Comparison of ENCODE assay signal across 9 mouse cellular contexts in the genomic region with DNA sequence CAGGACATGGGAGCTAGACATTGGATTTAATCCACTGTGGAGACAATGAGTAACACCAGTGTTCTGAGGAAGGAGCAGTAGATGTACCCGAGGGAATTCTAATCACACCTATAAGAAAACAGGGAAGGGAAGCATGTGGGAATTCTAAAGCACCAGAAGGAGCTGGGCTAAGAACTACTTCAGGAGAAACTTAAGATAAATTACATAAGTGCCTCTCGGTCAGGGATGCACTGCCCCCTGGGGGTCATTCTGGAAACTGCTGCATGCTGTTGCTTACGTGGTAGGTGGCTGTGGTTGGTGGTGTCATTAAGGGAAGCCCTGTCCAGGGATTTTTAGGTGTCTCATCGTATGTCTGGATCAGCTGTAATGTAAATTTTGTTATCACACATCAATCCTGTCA. TPM values are rescaled to one million over a fixed set of nuclear protein-coding genes. Genes with fewer than 3 reads are reported as not detected.
DNase-seq lines count a peak whose midpoint lies in the region; ATAC-seq and TF ChIP-seq lines count a peak whose summit lies in the region.
"Had no signal": no experiment of that assay in that cellular context is flagged by ENCODE, and none has a peak within 500 bp of the region (broad histone marks: within the 10 kb centered on the region; RNA-seq: fewer than 3 reads in every experiment).

No protein-coding gene starts in this region.

- no peaks in the 10 kb centered on the region for H3K36me3 ChIP-seq in E14TG2a.4 (ENCODE audit: insufficient read depth, low read length)
- H3K36me3 ChIP-seq in heart, embryonic 16.5 days (ENCODE audit: control insufficient read depth, insufficient read depth) = no peaks in the 10 kb centered on the region
- no peaks in the 10 kb centered on the region for H3K36me3 ChIP-seq in lung, embryonic 14.5 days (ENCODE audit: insufficient read depth)

- H3K4me2 ChIP-seq in heart, embryonic 16.5 days (ENCODE audit: low read depth, low read length) = no peak overlapping the region
- no peak overlapping the region for H3K4me2 ChIP-seq in lung, embryonic 14.5 days

- no peak for ATAC-seq in heart, embryonic 16.5 days (replicated peaks; ENCODE audit: extremely low read depth, insufficient read depth, low FRiP score)
- peak; percentile 68; the same call in 1 of the 2 replicates for ATAC-seq in lung, embryonic 14.5 days (ENCODE audit: insufficient read depth)

- DNase-seq in fibroblast of lung, adult 2 months (ENCODE audit: low read depth) = peak; percentile 2
- peak; percentile 28 for DNase-seq in large intestine, adult 2 months (ENCODE audit: low read depth, low spot score)
- peak; percentile 92 for DNase-seq in lung, embryonic 14.5 days
- peak; percentile 76 for DNase-seq in ovary, postnatal 14 days (ENCODE audit: low spot score)
- peak; percentile 83 for DNase-seq in thymus, postnatal 14 days

- peak; percentile 77 for TF ChIP-seq CTCF in E14TG2a.4 (conservative IDR thresholded peaks at IDR 0.05; ENCODE audit: low read length)
- TF ChIP-seq CTCF in bone marrow macrophage, adult 2 months (IDR thresholded peaks at IDR 0.05; ENCODE audit: low read depth, low read length) = peak; percentile 88
- TF ChIP-seq CTCF in lung, embryonic 14.5 days (IDR thresholded peaks at IDR 0.05; ENCODE audit: low read depth) = peak; percentile 91

- WGBS in heart, embryonic 16.5 days = 17% methylated on average over 4 of the region's 4 CpGs
- 6% methylated on average over 4 of the region's 4 CpGs for WGBS in large intestine, adult 2 months
- 7% methylated on average over 4 of the region's 4 CpGs for WGBS in lung, embryonic 14.5 days

- no peak overlapping the region for H3K27ac ChIP-seq in bone marrow macrophage, adult 2 months (ENCODE audit: insufficient read depth, low read depth, low read length)
- 0 out of 2 replicates have a peak overlapping the region, but pooled peaks have one; percentile 46 for H3K27ac ChIP-seq in heart, embryonic 16.5 days (ENCODE audit: low read length)
- H3K27ac ChIP-seq in lung, embryonic 14.5 days (ENCODE audit: low read depth) = no peak overlapping the region

- H3K4me3 ChIP-seq in E14TG2a.4 (replicated peaks; ENCODE audit: low read length) = no peak overlapping the region
- H3K4me3 ChIP-seq in bone marrow macrophage, adult 2 months (ENCODE audit: insufficient read depth, low read length) = no peak overlapping the region
- no peak overlapping the region for H3K4me3 ChIP-seq in heart, embryonic 16.5 days (ENCODE audit: low read length)
- no peak overlapping the region for H3K4me3 ChIP-seq in lung, embryonic 14.5 days (ENCODE audit: low read depth, low read length)

- no peak for TF ChIP-seq POLR2A in bone marrow macrophage, adult 2 months (IDR thresholded peaks at IDR 0.05; ENCODE audit: borderline replicate concordance, low read depth, low read length)

- no peak overlapping the region for H3K9ac ChIP-seq in heart, embryonic 16.5 days (ENCODE audit: low read length)
- no peak overlapping the region for H3K9ac ChIP-seq in lung, embryonic 14.5 days

- H3K27me3 ChIP-seq in E14TG2a.4 (ENCODE audit: insufficient read depth, low read length) = 0 out of 2 replicates have a peak, but pooled peaks cover 4% of the 10 kb centered on the region
- H3K27me3 ChIP-seq in heart, embryonic 16.5 days (ENCODE audit: control insufficient read depth, insufficient read depth, low read length) = 0 out of 2 replicates have a peak, but pooled peaks cover 2% of the 10 kb centered on the region
- H3K27me3 ChIP-seq in lung, embryonic 14.5 days (ENCODE audit: insufficient read depth, low read length) = no peaks in the 10 kb centered on the region

- no peaks in the 10 kb centered on the region for H3K4me1 ChIP-seq in E14TG2a.4 (replicated peaks; ENCODE audit: low read depth, low read length)
- H3K4me1 ChIP-seq in bone marrow macrophage, adult 2 months (ENCODE audit: control insufficient read depth, insufficient read depth, low read length) = no peaks in the 10 kb centered on the region
- peaks cover 11% of the 10 kb centered on the region for H3K4me1 ChIP-seq in heart, embryonic 16.5 days (ENCODE audit: control insufficient read depth, insufficient read depth, low read length)
- H3K4me1 ChIP-seq in lung, embryonic 14.5 days (ENCODE audit: insufficient read depth) = no peaks in the 10 kb centered on the region

- H3K9me3 ChIP-seq in E14TG2a.4 (ENCODE audit: low read length) = no peaks in the 10 kb centered on the region
- H3K9me3 ChIP-seq in heart, embryonic 16.5 days (replicated peaks; ENCODE audit: control insufficient read depth, low read length) = no peaks in the 10 kb centered on the region
- no peaks in the 10 kb centered on the region for H3K9me3 ChIP-seq in lung, embryonic 14.5 days (ENCODE audit: low read depth, low read length)

RNA-seq across cellular contexts. Expression of gene Grxcr1, which starts 19.0 kb away (rescaled TPM):
- not detected in 2 replicates for polyA plus RNA-seq in bone marrow macrophage, adult 2 months (2012; ENCODE audit: insufficient read depth, insufficient read length, missing spikeins)
- not detected in 2 replicates for polyA plus RNA-seq in heart, embryonic 16.5 days (2015; fragmentation: Nextera tagmentation; extraction: Ambion mirVana)
- polyA plus RNA-seq in large intestine, adult 2 months (2012; rRNA removed) = not detected in 2 replicates
- not detected in 2 replicates for polyA plus RNA-seq in lung, embryonic 14.5 days (2014; fragmentation: Nextera tagmentation; extraction: Ambion mirVana)
- polyA plus RNA-seq: heart, embryonic 14.5 days had no signal

Comparison
In these comparisons a context has a peak if more than half of its experiments do, and no peak if none do; other contexts are left out.
1. DNase-seq: peak in every context shown above with its lines; median percentile 92 in lung, embryonic 14.5 days; 83 in thymus, postnatal 14 days; 76 in ovary, postnatal 14 days; 28 in large intestine, adult 2 months; 2 in fibroblast of lung, adult 2 months.